Mouse (Mus musculus): Measurements from ENCODE around the gene Fzr1. TPM values are rescaled to one million over a fixed set of nuclear protein-coding genes. Genes with fewer than 3 reads are reported as not detected.

The Fzr1 gene
- polyA plus RNA-seq, 1 experiment, result 62.5 TPM

DNA sequence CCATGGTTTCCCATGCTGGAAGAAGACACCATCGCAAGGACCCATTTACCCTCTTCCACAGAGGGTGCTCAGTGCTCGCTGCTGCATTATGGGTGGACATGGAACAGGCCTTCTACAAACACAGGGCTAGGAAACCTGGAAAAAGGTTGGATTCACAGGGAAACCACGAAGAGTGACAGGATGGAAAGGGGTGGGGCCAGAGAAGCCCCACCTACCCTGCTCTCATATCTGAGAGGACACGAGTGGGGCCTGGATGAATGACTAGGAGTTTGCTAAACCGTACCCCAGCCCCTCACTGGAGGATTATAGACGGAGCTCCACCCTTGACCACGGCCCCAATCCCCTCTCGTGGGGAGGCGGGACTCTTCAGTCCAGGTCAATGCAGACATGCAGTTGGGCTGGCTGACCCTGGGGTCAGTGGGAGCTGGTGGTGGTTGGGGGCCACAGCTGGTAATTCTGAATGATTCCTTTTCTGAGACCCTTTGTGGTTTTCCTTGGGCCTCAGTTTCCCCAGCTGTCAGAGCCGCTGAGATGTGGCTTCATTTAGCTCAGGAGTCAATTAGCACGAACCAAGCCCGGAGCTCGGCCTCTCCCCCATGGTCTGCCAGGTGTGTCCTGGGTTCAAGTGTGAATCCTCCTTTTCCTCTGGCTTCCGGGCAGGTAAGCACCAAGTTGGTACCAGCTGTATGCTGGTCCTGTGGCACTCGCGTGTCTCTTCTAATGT is 34.4 kb upstream of the Fzr1 start:
- H3K27me3 ChIP-seq (ENCODE audit: control insufficient read depth), result peaks cover 29% of the 10 kb centered on the region
- no peaks in the 10 kb centered on the region; the same call in 1 of the 2 replicates for H3K9me3 ChIP-seq (ENCODE audit: control insufficient read depth, low read length)
- peaks cover 39% of the 10 kb centered on the region for H3K4me1 ChIP-seq (ENCODE audit: control insufficient read depth)
- H3K4me3 ChIP-seq (replicated peaks), result no peak overlapping the region
- no peak for TF ChIP-seq TAL1 (IDR thresholded peaks at IDR 0.05; ENCODE audit: low read length)
- TF ChIP-seq GATA1 (IDR thresholded peaks at IDR 0.05; ENCODE audit: low read length), result no peak
- no peaks in the 10 kb centered on the region; the same call in 1 of the 2 replicates for H3K36me3 ChIP-seq (ENCODE audit: control insufficient read depth)

DNA sequence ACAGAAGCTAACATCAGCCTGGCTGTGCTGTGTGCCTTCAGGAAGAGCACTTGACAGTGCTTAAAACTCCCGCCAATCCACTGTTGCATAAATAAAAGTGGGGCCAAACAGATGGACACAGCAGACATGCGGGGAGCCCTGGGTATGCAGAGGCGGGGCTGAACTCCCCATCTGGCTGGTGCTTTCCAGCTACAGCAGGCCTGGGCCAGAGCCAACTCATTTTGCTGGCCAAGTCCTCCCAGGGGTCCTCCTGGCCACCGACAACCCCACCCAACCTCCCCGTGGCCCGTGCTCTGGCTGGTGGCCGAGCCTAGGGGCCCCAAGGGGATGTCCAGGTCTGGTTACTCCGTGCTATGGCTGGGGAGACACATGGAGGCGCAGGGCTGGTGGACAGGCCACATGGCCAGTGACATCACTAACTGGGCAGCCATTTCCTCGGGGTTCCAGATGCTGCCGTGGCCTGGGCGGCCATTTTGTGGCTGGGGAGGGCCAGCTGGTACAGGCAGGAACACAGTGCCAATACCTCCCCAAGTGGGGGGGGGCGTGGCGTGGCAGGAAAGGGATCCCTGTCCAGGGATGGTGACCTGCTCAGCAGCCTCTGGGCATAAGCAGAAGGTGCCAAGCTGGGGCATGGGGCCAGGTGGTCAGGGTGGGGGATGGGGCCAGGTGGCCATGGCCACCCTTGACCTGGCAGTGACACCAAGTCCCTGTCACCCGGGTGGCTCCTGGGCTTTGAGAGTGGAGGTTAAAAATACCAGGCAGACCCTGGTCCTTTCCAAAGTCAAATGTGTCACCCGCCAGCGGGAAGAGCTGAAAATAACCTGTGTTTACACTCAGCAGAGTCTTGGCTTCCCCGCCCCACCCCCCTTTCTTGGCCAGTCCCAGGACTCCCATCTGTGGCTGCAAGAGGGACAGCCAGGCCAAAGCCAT is 33.4 kb upstream of the Fzr1 start:
- no peaks in the 10 kb centered on the region; the same call in 1 of the 2 replicates for H3K36me3 ChIP-seq (ENCODE audit: control insufficient read depth)
- peaks cover 30% of the 10 kb centered on the region for H3K27me3 ChIP-seq (ENCODE audit: control insufficient read depth)
- no peak for TF ChIP-seq TAL1 (IDR thresholded peaks at IDR 0.05; ENCODE audit: low read length)
- TF ChIP-seq GATA1 (IDR thresholded peaks at IDR 0.05; ENCODE audit: low read length), result no peak
- H3K4me1 ChIP-seq (ENCODE audit: control insufficient read depth), result peaks cover 42% of the 10 kb centered on the region
- H3K9me3 ChIP-seq (ENCODE audit: control insufficient read depth, low read length), result no peaks in the 10 kb centered on the region; the same call in 1 of the 2 replicates
- H3K4me3 ChIP-seq (replicated peaks), result no peak overlapping the region

DNA sequence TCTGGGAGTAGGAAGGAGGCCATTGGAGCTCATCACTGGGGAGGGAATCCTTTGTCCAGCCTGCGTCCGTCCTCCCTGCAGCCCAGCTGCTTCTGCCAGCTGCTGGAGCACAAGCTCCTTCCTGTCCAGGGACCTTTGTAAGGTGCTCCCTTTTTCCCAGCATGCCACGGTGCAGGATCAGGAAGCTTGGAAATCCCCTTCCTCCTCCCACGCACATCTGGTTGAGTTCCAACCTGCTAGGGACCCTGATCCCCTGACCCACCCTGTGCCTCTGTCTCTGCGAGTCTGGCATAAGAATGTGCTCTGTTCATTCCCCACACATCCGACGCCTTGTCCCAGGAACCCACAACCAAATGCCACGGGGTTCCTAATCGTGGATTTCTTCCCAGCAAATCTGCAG is 32.7 kb upstream of the Fzr1 start:
- no peak overlapping the region for H3K4me3 ChIP-seq (replicated peaks)

DNA sequence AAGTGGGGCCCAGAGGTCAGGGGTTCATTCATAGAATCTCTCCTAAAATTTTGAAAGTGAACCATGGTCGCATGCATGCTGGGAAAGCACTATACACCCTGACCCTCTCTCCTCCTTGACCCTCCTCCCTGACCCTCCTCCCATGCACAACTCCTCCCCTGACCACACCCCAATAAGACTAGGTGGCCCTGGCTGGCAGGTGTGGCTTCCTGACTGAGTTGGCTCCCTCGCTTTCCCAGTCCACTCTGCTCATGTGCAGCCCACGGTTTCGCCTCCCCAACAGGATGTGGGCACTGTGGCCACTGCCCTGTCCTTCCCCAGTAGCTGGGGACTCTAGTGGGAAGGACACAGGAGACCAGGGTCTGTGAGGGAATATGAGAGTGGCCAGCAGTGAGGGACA is 32.0 kb upstream of the Fzr1 start:
- Histone ChIP-seq H3K4me3 (replicated peaks) (no peak overlapping the region), H3K9me3 (ENCODE audit: control insufficient read depth, low read length) (no peaks in the 10 kb centered on the region; the same call in 1 of the 2 replicates), H3K36me3 (ENCODE audit: control insufficient read depth) (no peaks in the 10 kb centered on the region; the same call in 1 of the 2 replicates), H3K27me3 (ENCODE audit: control insufficient read depth) (peaks cover 39% of the 10 kb centered on the region), H3K4me1 (ENCODE audit: control insufficient read depth) (peaks cover 38% of the 10 kb centered on the region)
- TF ChIP-seq GATA1 (IDR thresholded peaks at IDR 0.05; ENCODE audit: low read length) (no peak), TAL1 (IDR thresholded peaks at IDR 0.05; ENCODE audit: low read length) (no peak)

More for the DNA sequence above, 32.7 kb upstream of the Fzr1 start:
- Histone ChIP-seq H3K27me3 (ENCODE audit: control insufficient read depth) (peaks cover 33% of the 10 kb centered on the region), H3K9me3 (ENCODE audit: control insufficient read depth, low read length) (no peaks in the 10 kb centered on the region; the same call in 1 of the 2 replicates), H3K36me3 (ENCODE audit: control insufficient read depth) (no peaks in the 10 kb centered on the region; the same call in 1 of the 2 replicates), H3K4me1 (ENCODE audit: control insufficient read depth) (peaks cover 38% of the 10 kb centered on the region)
- TF ChIP-seq TAL1 (IDR thresholded peaks at IDR 0.05; ENCODE audit: low read length) (no peak), GATA1 (IDR thresholded peaks at IDR 0.05; ENCODE audit: low read length) (no peak)

DNA sequence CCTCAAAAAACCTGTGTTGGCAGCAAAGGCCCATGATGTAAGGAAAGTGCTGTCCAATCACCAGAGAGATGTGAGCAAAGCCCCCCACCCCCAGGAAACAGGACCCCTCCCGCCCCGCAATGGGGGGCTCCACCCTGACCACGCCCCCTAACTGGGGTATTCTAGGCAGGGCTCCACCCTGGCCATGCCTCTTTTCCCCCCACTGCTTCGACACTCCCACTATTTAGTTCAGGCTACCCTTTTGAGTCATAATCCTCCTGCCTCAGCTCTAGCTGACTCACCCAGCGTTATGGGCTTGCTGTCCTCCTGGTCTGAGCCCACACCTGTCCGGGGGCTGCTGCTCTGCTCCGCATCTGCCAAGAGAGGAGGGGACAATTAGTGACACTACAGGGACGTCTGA is 31.0 kb upstream of the Fzr1 start:
- peaks cover 48% of the 10 kb centered on the region for H3K27me3 ChIP-seq (ENCODE audit: control insufficient read depth)
- no peaks in the 10 kb centered on the region; the same call in 1 of the 2 replicates for H3K9me3 ChIP-seq (ENCODE audit: control insufficient read depth, low read length)
- no peaks in the 10 kb centered on the region; the same call in 1 of the 2 replicates for H3K36me3 ChIP-seq (ENCODE audit: control insufficient read depth)
- H3K4me3 ChIP-seq (replicated peaks), result no peak overlapping the region
- TF ChIP-seq GATA1 (IDR thresholded peaks at IDR 0.05; ENCODE audit: low read length) (no peak), TAL1 (IDR thresholded peaks at IDR 0.05; ENCODE audit: low read length) (no peak)
- peaks cover 43% of the 10 kb centered on the region for H3K4me1 ChIP-seq (ENCODE audit: control insufficient read depth)

DNA sequence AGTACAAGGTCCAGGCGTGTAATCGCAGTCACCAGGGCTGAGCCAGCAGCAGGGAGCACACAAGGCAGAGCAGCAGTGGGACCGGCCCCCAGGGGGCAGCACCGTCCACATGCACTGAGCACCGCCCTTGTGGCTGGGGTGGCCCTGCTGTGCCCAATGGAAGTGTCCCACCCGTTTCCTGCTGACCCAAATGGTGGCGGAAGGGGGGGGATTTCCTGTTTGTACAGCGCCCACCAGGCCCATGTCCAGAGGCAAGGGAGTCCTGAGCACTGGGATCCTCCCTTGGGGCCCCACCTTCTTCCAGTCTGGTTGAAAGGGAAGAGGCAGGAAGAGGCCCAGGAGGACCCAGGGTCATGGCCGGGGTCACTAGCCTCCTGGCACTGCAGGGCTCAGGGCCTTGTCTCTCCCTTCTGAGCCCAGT is 30.6 kb upstream of the Fzr1 start:
- Histone ChIP-seq H3K36me3 (ENCODE audit: control insufficient read depth) (no peaks in the 10 kb centered on the region; the same call in 1 of the 2 replicates), H3K9me3 (ENCODE audit: control insufficient read depth, low read length) (no peaks in the 10 kb centered on the region; the same call in 1 of the 2 replicates), H3K27me3 (ENCODE audit: control insufficient read depth) (peaks cover 52% of the 10 kb centered on the region), H3K4me3 (replicated peaks) (no peak overlapping the region), H3K4me1 (ENCODE audit: control insufficient read depth) (peaks cover 42% of the 10 kb centered on the region)
- TF ChIP-seq GATA1 (IDR thresholded peaks at IDR 0.05; ENCODE audit: low read length) (no peak), TAL1 (IDR thresholded peaks at IDR 0.05; ENCODE audit: low read length) (no peak)

DNA sequence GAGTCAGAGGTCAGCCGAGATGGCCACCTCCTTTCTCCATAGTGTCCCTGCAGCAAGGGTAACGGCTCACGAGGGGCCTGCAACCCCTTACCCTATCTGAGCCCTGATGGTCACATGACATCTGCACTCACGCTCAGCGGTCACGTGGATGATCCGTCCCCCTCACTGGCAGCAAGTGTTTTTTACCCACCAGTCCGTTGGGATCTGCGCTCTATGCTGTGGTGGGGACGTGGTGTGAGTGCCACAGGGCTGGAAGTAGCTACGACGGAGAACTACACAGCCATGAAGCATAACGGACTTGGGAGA is 30.1 kb upstream of the Fzr1 start:
- Histone ChIP-seq H3K36me3 (ENCODE audit: control insufficient read depth) (no peaks in the 10 kb centered on the region; the same call in 1 of the 2 replicates), H3K4me3 (replicated peaks) (no peak overlapping the region), H3K27me3 (ENCODE audit: control insufficient read depth) (peaks cover 55% of the 10 kb centered on the region), H3K9me3 (ENCODE audit: control insufficient read depth, low read length) (no peaks in the 10 kb centered on the region; the same call in 1 of the 2 replicates), H3K4me1 (ENCODE audit: control insufficient read depth) (peaks cover 39% of the 10 kb centered on the region)
- TF ChIP-seq TAL1 (IDR thresholded peaks at IDR 0.05; ENCODE audit: low read length) (no peak), GATA1 (IDR thresholded peaks at IDR 0.05; ENCODE audit: low read length) (no peak)

DNA sequence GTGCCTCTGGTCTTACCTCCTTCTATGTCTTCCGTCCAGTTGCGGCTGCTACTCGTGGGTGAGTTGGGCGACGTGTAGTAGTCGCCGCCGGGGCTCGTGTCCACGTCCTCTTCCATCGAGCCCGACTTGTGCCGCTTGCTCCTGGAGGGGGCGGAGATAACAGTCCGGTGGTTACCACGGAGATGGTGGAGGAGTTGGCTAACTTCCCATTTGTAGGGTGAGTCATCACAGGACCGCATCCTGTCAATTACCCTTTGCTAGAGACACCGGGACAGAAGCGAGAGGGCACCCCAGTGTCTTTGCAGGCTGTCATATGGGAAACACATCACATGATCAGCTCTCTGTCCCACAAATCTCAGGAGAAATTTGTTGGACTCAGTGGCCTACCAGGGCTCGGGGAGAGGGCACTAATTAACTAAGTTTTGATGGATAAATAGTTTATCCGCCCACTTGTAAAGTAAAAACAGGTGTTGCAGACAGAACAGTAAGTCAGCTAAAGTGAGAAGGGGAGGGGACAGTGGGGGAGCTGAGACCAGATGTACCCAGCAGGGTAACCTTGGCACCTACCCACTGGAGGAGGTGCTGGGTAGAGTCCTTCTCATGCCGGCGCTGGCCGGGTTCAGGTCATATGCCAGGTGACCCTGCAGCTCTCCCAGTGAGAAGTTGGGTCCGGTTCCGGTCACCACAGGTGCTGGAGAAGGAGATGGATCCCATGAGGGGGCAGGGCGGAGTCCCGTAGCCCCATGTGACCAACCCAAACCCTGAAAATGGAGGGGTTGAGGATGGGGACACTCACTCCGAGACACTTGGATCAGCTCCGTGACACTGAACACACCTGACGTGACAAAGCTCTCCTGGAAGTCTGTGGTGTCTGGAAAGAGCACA is 29.5 kb upstream of the Fzr1 start:
- TF ChIP-seq GATA1 (IDR thresholded peaks at IDR 0.05; ENCODE audit: low read length) (no peak), TAL1 (IDR thresholded peaks at IDR 0.05; ENCODE audit: low read length) (no peak)
- Histone ChIP-seq H3K4me1 (ENCODE audit: control insufficient read depth) (peaks cover 41% of the 10 kb centered on the region), H3K27me3 (ENCODE audit: control insufficient read depth) (peaks cover 59% of the 10 kb centered on the region), H3K36me3 (ENCODE audit: control insufficient read depth) (no peaks in the 10 kb centered on the region; the same call in 1 of the 2 replicates), H3K9me3 (ENCODE audit: control insufficient read depth, low read length) (no peaks in the 10 kb centered on the region; the same call in 1 of the 2 replicates), H3K4me3 (replicated peaks) (no peak overlapping the region)
